Mouse (Mus musculus) liver, embryonic 15.5 days (tissue): ENCODE measurements around the gene Dctd. TPM values are rescaled to one million over a fixed set of nuclear protein-coding genes. Genes with fewer than 3 reads are reported as not detected.

Source experiments
- ATAC-seq: fragments of 200-750 bp; cut with Nextera tagmentation; 2 replicates; pipeline ENCODE4 v1.8.0; 2017; ENCODE audit warnings: moderate number of reproducible peaks, mild to moderate bottlenecking, moderate library complexity; ENCODE audit not compliant: insufficient read depth
- H3K27ac ChIP-seq: fragments of 300-500 bp; sonication (generic); replicated peaks from 2 replicates; pipeline ENCODE4 v1.5.1; 2015; ENCODE audit warnings: mild to moderate bottlenecking, inconsistent platforms
- H3K27me3 ChIP-seq: fragments of 300-500 bp; sonication (generic); 2 replicates; pipeline ENCODE4 v1.6.1; 2015; ENCODE audit warnings: mild to moderate bottlenecking, inconsistent platforms
- H3K36me3 ChIP-seq: fragments of 300-500 bp; sonication (generic); replicated peaks from 2 replicates; pipeline ENCODE4 v1.6.1; 2015; ENCODE audit warnings: moderate library complexity, mild to moderate bottlenecking, inconsistent platforms
- H3K4me1 ChIP-seq: fragments of 300-500 bp; sonication (generic); replicated peaks from 2 replicates; pipeline ENCODE4 v1.6.1; 2015; ENCODE audit warnings: inconsistent platforms
- H3K4me2 ChIP-seq: fragments of 300-500 bp; sonication (generic); 2 replicates; pipeline ENCODE4 v1.6.1; 2015; ENCODE audit warnings: moderate library complexity, mild to moderate bottlenecking, inconsistent platforms
- H3K4me3 ChIP-seq: fragments of 300-500 bp; sonication (generic); replicated peaks from 2 replicates; pipeline ENCODE4 v1.5.1; 2015; ENCODE audit warnings: mild to moderate bottlenecking, inconsistent platforms
- H3K9ac ChIP-seq: fragments of 300-500 bp; sonication (generic); 2 replicates; pipeline ENCODE4 v1.6.1; 2015; ENCODE audit warnings: moderate library complexity, mild to moderate bottlenecking, inconsistent platforms
- H3K9me3 ChIP-seq: fragments of 300-500 bp; sonication (generic); replicated peaks from 2 replicates; pipeline ENCODE4 v1.6.1; 2016; ENCODE audit warnings: inconsistent platforms
- WGBS: fragments of 180-500 bp; shearing (Covaris S2); methylation state at CpG from one replicate; pipeline ENCODE4 v1.1.7; 2015; ENCODE audit warnings: mixed read lengths; ENCODE audit not compliant: insufficient replicate concordance; 5-methylcytosine and 5-hydroxymethylcytosine counted together
- polyA plus RNA-seq: library from polyadenylated mRNA; unstranded; fragments of >200 nt; fragmentation: Nextera tagmentation; extraction: Ambion mirVana; gene quantifications from 2 replicates; pipeline ENCODE4 v1.2.1, GENCODE M21; 2015

The Dctd gene
- polyA plus RNA-seq, 1 experiment from 2014 or later = 5.5 TPM

DNA sequence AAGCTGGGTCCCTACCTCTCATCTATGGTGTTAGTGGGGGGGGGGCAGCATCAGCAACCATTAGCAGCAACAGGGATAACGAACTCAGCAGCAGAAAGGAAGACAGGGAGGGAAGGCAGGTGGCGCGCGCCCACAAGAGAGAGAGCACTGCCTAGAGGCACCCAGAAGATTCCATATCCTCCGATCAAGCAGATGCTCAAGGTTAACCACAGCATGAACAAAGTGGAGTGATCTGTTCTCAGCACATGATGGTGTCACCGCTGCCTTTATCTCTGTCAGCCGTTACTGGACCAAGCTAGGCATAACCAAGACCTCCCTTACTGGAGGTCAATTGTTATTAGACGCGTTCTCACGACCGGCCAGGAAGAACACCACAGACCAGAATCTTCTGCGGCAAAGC, 89.7 kb downstream of the Dctd start:
- no peak overlapping the region for H3K4me2 ChIP-seq
- H3K4me3 ChIP-seq = no peak overlapping the region
- H3K36me3 ChIP-seq = no peaks in the 10 kb centered on the region
- no peak for ATAC-seq
- no peak overlapping the region for H3K9ac ChIP-seq
- H3K4me1 ChIP-seq = no peaks in the 10 kb centered on the region
- no peaks in the 10 kb centered on the region for H3K9me3 ChIP-seq
- no peaks in the 10 kb centered on the region for H3K27me3 ChIP-seq
- no peak overlapping the region for H3K27ac ChIP-seq
- WGBS = 79% methylated on average over 12 of the region's 12 CpGs

DNA sequence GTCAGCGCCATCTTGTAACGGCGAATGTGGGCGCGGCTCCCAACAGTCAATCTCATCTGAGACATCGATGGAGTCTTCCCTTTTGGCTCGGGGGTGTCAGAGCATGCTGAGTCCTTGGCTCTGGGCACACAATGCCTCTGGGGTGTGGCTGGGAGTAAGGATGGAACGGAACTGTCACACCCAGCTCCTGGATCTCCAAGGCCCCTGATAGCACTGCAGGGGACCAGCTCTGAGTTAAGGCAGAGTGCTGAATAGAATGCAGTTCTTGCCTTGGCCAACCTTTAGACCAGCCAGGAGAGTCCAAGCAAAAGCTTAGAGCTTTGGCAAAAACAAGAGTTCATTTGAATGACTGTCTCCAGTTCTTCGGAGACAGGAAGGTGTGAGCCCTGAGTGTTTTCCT, 97.1 kb downstream of the Dctd start:
- no peaks in the 10 kb centered on the region for H3K36me3 ChIP-seq
- H3K4me3 ChIP-seq = no peak overlapping the region
- H3K27ac ChIP-seq = no peak overlapping the region
- H3K4me1 ChIP-seq = no peaks in the 10 kb centered on the region
- no peaks in the 10 kb centered on the region for H3K27me3 ChIP-seq
- no peak overlapping the region for H3K4me2 ChIP-seq
- H3K9ac ChIP-seq = no peak overlapping the region
- H3K9me3 ChIP-seq = no peaks in the 10 kb centered on the region
- ATAC-seq = no peak
- WGBS = 87% methylated on average over 9 of the region's 9 CpGs

DNA sequence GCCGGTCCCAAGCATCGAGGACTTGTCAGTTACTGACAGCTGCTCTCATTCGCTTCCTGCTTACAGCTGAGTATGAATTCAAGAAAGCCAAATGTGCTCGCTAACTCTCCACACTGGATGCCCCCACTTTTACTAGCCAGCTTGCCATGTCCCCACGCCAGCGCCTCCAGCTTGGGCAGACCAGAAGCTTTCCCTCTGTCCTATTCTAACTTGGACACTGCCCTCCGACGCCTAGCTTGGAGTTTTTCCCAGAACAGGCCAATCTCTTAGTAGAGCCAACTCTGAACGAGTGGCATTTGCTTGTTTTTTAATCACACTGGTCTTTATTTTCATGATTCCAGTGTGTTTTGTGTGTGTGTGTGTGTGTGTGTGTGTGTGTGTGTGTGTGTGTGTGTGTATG, 100.3 kb downstream of the Dctd start:
- Histone ChIP-seq H3K4me3 (no peak overlapping the region), H3K9ac (no peak overlapping the region), H3K4me1 (no peaks in the 10 kb centered on the region), H3K27ac (no peak overlapping the region), H3K36me3 (no peaks in the 10 kb centered on the region), H3K9me3 (no peaks in the 10 kb centered on the region), H3K27me3 (no peaks in the 10 kb centered on the region), H3K4me2 (no peak overlapping the region)
- ATAC-seq = no peak
- 71% methylated on average over 9 of the region's 9 CpGs for WGBS

DNA sequence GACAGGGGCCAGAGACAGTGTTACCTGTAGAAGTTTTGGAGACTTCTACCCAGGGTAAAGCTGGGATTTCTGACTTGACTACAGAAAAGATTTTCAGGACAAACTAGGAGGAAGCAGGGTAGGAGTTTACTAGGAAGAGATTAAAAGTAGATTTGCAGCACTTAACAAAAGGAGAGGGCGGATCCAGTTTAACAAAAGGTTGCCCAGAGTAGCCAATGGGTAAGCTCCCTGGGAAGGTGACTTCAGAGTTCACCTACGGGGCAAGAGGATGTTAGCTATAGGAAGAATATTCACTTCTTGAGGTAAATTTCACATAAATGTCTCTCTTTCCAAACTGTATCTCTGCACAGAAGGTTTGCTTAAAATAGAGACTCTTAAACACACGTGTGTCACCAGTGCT, 103.7 kb downstream of the Dctd start:
- H3K27ac ChIP-seq = no peak overlapping the region
- no peaks in the 10 kb centered on the region for H3K4me1 ChIP-seq
- H3K9me3 ChIP-seq = no peaks in the 10 kb centered on the region
- 52% methylated on average over 3 of the region's 3 CpGs for WGBS
- no peak overlapping the region for H3K4me2 ChIP-seq
- H3K4me3 ChIP-seq = no peak overlapping the region
- H3K27me3 ChIP-seq = no peaks in the 10 kb centered on the region
- ATAC-seq = no peak
- H3K9ac ChIP-seq = no peak overlapping the region
- H3K36me3 ChIP-seq = no peaks in the 10 kb centered on the region

Other genes starting within 250 kb of the Dctd start
- 1.4 and 1.7 TPM in 2 replicates for gene Wwc2, start 108.2 kb upstream of the Dctd start, polyA plus RNA-seq